Mouse (Mus musculus) layer of hippocampus, postnatal 10 days (tissue): ENCODE results near the gene Hsd3b7. TPM values are rescaled to one million over a fixed set of nuclear protein-coding genes. Genes with fewer than 3 reads are reported as not detected.

Source experiments
- total RNA-seq, 2 experiments: library from RNA; stranded (reverse); gene quantifications; 2 replicates each; pipeline ENCODE4 v1.2.3; 2021

Gene Hsd3b7
- total RNA-seq, 2 experiments from 2014 or later: 4.8 to 5.1 TPM

Other genes with a start within 250 kb of the Hsd3b7 start
- gene Tmem265, start 239.2 kb upstream of the Hsd3b7 start, total RNA-seq: 1 to 10 TPM in 1 of 2 experiments, under 1 TPM in 1; 0.80 to 2.4 TPM
- gene Phkg2, start 227.3 kb upstream of the Hsd3b7 start, total RNA-seq: 10 to 100 TPM; 69.4 to 76.3 TPM
- 10 to 100 TPM; 10.5 to 11.2 TPM for gene Ccdc189, start 212.0 kb upstream of the Hsd3b7 start, total RNA-seq
- 10 to 100 TPM; 70.6 to 71.3 TPM for gene Rnf40, start 211.8 kb upstream of the Hsd3b7 start, total RNA-seq
- gene Zfp629, start 184.8 kb upstream of the Hsd3b7 start, total RNA-seq: 10 to 100 TPM; 25.1 to 31.8 TPM
- 10 to 100 TPM; 38.6 TPM for gene Bcl7c, start 91.7 kb upstream of the Hsd3b7 start, total RNA-seq
- 1 to 10 TPM; 4.3 to 5.3 TPM for gene Ctf1, start 87.9 kb upstream of the Hsd3b7 start, total RNA-seq
- not detected for gene Ctf2, start 68.4 kb upstream of the Hsd3b7 start, total RNA-seq
- 10 to 100 TPM; 86.8 to 92.2 TPM for gene Fbxl19, start 56.1 kb upstream of the Hsd3b7 start, total RNA-seq
- gene Orai3, start 30.8 kb upstream of the Hsd3b7 start, total RNA-seq: 10 to 100 TPM; 18.5 to 19.1 TPM
- 10 to 100 TPM; 35.5 to 40.3 TPM for gene Setd1a, start 23.9 kb upstream of the Hsd3b7 start, total RNA-seq
- 1 to 10 TPM; 2.9 to 4.6 TPM for gene Gm49388, start 15.0 kb upstream of the Hsd3b7 start, total RNA-seq
- gene Stx4a, start 23.7 kb downstream of the Hsd3b7 start, total RNA-seq: 10 to 100 TPM; 46.9 to 53.6 TPM
- gene Stx1b, start 23.9 kb downstream of the Hsd3b7 start, total RNA-seq: 100 to 1,000 TPM; 292 to 296 TPM
- gene Zfp646, start 75.6 kb downstream of the Hsd3b7 start, total RNA-seq: 10 to 100 TPM; 28.6 to 30.2 TPM
- gene Zfp668, start 76.2 kb downstream of the Hsd3b7 start, total RNA-seq: 10 to 100 TPM; 22.9 to 25.3 TPM
- gene Prss53, start 90.4 kb downstream of the Hsd3b7 start, total RNA-seq: 1 to 10 TPM in 1 of 2 experiments, under 1 TPM in 1; 0.96 to 1.1 TPM
- not detected for gene Gm21974, start 94.8 kb downstream of the Hsd3b7 start, total RNA-seq
- 10 to 100 TPM; 25.0 to 26.3 TPM for gene Vkorc1, start 95.0 kb downstream of the Hsd3b7 start, total RNA-seq
- gene Bckdk, start 103.5 kb downstream of the Hsd3b7 start, total RNA-seq: 10 to 100 TPM; 45.9 to 48.6 TPM
- 10 to 100 TPM; 25.8 to 28.2 TPM for gene Kat8, start 111.9 kb downstream of the Hsd3b7 start, total RNA-seq
- gene Prss8, start 129.5 kb downstream of the Hsd3b7 start, total RNA-seq: 1 to 10 TPM; 1.7 to 1.8 TPM
- gene Prss36, start 146.1 kb downstream of the Hsd3b7 start, total RNA-seq: 10 to 100 TPM; 15.0 to 17.0 TPM
- gene Fus, start 166.9 kb downstream of the Hsd3b7 start, total RNA-seq: 100 to 1,000 TPM; 423 to 445 TPM
- 1 to 10 TPM; 3.2 to 4.5 TPM for gene Pycard, start 193.3 kb downstream of the Hsd3b7 start, total RNA-seq
- gene Trim72, start 203.3 kb downstream of the Hsd3b7 start, total RNA-seq: under 1 TPM; 0.40 to 0.55 TPM